Mouse (Mus musculus) limb, embryonic 14.5 days (tissue): ENCODE measurements around the gene Ddx41. TPM values are rescaled to one million over a fixed set of nuclear protein-coding genes. Genes with fewer than 3 reads are reported as not detected.

Experiments
- ATAC-seq: fragments of 200-750 bp; cut with Nextera tagmentation; 2 replicates; pipeline ENCODE4 v1.8.0; 2017; ENCODE audit warnings: low read depth, moderate number of reproducible peaks, moderate TSS enrichment; ENCODE audit not compliant: low FRiP score
- DNase-seq: peaks from one replicate; pipeline ENCODE4 v3.0.0-alpha.2; 2015; ENCODE audit warnings: low spot score
- H3K27ac ChIP-seq: fragments of 300-500 bp; sonication (generic); replicated peaks from 2 replicates; pipeline ENCODE4 v1.5.1; 2014; ENCODE audit warnings: low read depth, mild to moderate bottlenecking, low read length, moderate library complexity, mixed read lengths
- H3K27me3 ChIP-seq: fragments of 300-500 bp; sonication (generic); 2 replicates; pipeline ENCODE4 v1.6.1; 2014; ENCODE audit warnings: low read length, mixed read lengths; ENCODE audit not compliant: control insufficient read depth, insufficient read depth
- H3K36me3 ChIP-seq: fragments of 300-500 bp; sonication (generic); 2 replicates; pipeline ENCODE4 v1.6.1; 2014; ENCODE audit warnings: mild to moderate bottlenecking, low read length, moderate library complexity, mixed read lengths; ENCODE audit not compliant: control insufficient read depth, insufficient read depth
- H3K4me1 ChIP-seq: fragments of 300-500 bp; sonication (generic); 2 replicates; pipeline ENCODE4 v1.6.1; 2014; ENCODE audit warnings: antibody characterized with exemption, low read length, mixed read lengths; ENCODE audit not compliant: control insufficient read depth, insufficient read depth
- H3K4me2 ChIP-seq: fragments of 300-500 bp; sonication (generic); replicated peaks from 2 replicates; pipeline ENCODE4 v1.6.1; 2014; ENCODE audit warnings: low read depth, mild to moderate bottlenecking, low read length, moderate library complexity; ENCODE audit not compliant: severe bottlenecking
- H3K4me3 ChIP-seq: fragments of 300-500 bp; sonication (generic); replicated peaks from 2 replicates; pipeline ENCODE4 v1.5.1; 2014; ENCODE audit warnings: low read length
- H3K9ac ChIP-seq: fragments of 300-500 bp; sonication (generic); 2 replicates; pipeline ENCODE4 v1.6.1; 2014; ENCODE audit warnings: mild to moderate bottlenecking, low read depth, low read length, moderate library complexity; ENCODE audit not compliant: severe bottlenecking
- H3K9me3 ChIP-seq: fragments of 300-500 bp; sonication (generic); 2 replicates; pipeline ENCODE4 v1.6.1; 2016; ENCODE audit warnings: low read length; ENCODE audit not compliant: control insufficient read depth
- POLR2A ChIP-seq: fragments of 200-500 bp; IDR thresholded peaks from 2 replicates; pipeline ENCODE4 v1.8.0; 2012; ENCODE audit warnings: inconsistent platforms, mild to moderate bottlenecking, moderate library complexity, borderline replicate concordance; ENCODE audit not compliant: insufficient read depth, insufficient read length; ENCODE audit errors: extremely low read depth
- WGBS: fragments of 180-500 bp; shearing (Covaris S2); extraction: QIAGEN DNeasy Blood & Tissue Kit; methylation state at CpG from one replicate; pipeline ENCODE4 v1.1.7; 2014; 5-methylcytosine and 5-hydroxymethylcytosine counted together
- polyA plus RNA-seq, 2 experiments: library from polyadenylated mRNA; depleted of rRNA in 1 of 2; stranded (reverse) in 1 of 2; unstranded in 1 of 2; fragments of >200 nt; fragmentation: Nextera tagmentation in 1 of 2; extraction: Ambion mirVana in 1 of 2; gene quantifications; 2 replicates each; pipeline versions ENCODE4 v1.2.1 to v1.2.3; 2012 to 2014

Ddx41 gene
- polyA plus RNA-seq, 2 experiments = 59.9 to 92.6 TPM

DNA sequence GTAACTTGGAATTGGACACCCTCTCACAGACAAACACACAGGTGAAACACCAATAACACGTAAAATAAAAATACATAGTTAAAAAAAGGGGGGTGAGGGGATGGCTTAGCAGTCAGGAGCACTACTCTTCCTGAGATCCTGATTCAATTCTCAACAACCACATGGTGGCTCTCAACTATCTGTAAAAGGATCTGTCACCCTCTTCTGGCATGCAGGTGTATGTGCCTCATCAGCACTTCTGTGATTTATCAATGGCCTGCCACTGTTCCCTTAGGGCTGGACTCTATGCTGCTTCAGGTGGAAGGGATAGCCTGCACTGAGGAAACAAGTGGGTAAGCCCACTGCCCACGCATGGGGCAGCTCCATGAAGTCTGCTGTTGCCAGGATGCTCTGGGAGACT is 4.5 kb upstream of the Ddx41 start:
- Histone ChIP-seq H3K4me3 (no peak overlapping the region), H3K9me3 (no peaks in the 10 kb centered on the region), H3K9ac (no peak overlapping the region), H3K27ac (no peak overlapping the region), H3K36me3 (peaks cover 85% of the 10 kb centered on the region), H3K4me2 (no peak overlapping the region), H3K4me1 (no peaks in the 10 kb centered on the region), H3K27me3 (no peaks in the 10 kb centered on the region)
- ATAC-seq (no peak), DNase-seq (no peak)
- TF ChIP-seq POLR2A = no peak
- WGBS = 88% methylated on average over 2 of the region's 2 CpGs

DNA sequence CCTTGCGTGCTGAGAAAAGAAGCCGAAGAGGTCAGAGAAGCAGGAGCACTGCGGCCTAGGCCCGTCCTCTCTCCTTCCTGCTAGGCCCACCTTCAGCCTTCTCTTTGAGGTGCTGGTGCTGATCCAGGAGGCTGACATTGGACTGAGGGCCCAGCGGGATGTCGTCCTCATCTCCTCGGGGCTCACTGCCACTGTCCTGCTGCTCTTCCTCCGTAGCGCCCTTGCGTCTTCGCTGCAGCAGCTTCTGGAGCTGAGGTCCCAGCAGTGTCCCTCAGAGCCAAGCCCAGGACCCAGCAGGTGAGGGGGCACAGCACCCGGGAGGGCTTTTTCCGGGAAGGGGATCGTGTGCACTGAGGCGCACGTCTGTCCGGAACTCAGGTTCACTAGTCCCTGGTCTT is 663 bp downstream of the Ddx41 start:
- no peaks in the 10 kb centered on the region for H3K9me3 ChIP-seq
- H3K4me2 ChIP-seq = peak overlapping the region; percentile 63
- 17% methylated on average over 17 of the region's 17 CpGs for WGBS
- no peak overlapping the region for H3K27ac ChIP-seq
- ATAC-seq = no peak
- H3K27me3 ChIP-seq = no peaks in the 10 kb centered on the region
- no peak for TF ChIP-seq POLR2A
- H3K36me3 ChIP-seq = peaks cover 76% of the 10 kb centered on the region
- peak overlapping the region; percentile 72 for H3K9ac ChIP-seq
- peak overlapping the region; percentile 88 for H3K4me3 ChIP-seq
- peaks cover 6% of the 10 kb centered on the region; the same call in 1 of the 2 replicates for H3K4me1 ChIP-seq
- DNase-seq = no peak

DNA sequence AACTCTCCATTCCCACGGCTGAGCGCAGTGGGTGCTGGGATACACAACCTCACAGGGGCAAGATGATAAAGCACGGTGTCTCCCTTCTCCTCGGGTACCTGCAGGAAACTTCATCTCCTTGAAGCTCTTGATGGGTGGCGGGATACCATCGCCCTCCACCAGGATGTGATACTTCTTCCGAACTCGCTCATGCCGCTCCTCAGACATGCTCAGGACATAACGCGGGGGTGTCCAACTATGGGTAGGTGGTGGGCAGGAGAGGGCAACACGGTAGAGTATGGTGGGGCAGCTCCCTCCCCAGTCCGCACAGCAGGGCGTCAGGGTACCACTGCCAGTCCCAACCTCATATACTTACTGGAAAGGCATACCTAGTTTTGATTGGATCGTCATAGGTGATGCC is 1.3 kb downstream of the Ddx41 start:
- Histone ChIP-seq H3K27me3 (no peaks in the 10 kb centered on the region), H3K27ac (no peak overlapping the region), H3K9me3 (no peaks in the 10 kb centered on the region), H3K4me2 (peak overlapping the region; percentile 63), H3K4me3 (peak overlapping the region; percentile 88), H3K4me1 (peaks cover 6% of the 10 kb centered on the region; the same call in 1 of the 2 replicates), H3K9ac (0 out of 2 replicates have a peak overlapping the region, but pooled peaks have one; percentile 72), H3K36me3 (peaks cover 76% of the 10 kb centered on the region)
- 92% methylated on average over 15 of the region's 15 CpGs for WGBS
- TF ChIP-seq POLR2A = no peak
- ATAC-seq = no peak
- no peak for DNase-seq

DNA sequence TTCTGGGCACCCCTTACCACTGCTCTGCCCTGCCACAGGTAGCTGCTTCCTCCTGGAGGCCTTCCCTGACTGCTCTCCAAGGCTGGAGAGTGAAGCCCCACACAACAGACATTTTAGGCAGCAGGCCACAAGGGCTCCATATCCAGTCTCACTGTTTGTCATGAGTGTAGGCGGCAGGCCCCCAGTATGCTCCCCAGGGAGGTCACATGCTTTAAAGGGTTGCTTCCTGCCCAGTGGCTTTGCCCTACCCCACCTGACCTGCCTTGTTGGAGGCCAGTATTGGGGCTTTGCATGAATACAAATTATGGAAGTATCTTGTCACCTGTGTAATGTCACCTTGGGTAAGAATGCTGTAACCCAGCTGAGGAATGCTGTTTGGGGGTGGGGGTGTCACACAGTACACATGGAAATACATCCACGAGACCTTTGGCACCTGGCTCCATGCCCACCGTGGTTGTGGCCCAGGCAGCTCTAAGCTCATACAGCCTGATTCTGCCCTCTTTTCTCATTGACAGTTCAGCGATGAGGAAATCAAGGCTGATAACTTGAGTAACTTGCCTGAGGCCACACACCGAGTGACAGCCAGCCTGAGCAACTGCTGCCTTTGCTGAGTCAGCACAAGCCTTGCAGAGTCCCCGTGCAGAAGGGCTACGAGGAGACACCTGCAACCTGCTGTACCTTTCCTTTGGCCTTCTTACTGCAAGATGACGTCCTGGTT is 7.1 kb downstream of the Ddx41 start, which contains the start of gene Dok3:
Gene Dok3 (minus strand): TSS at position 99 of the 718 bp plus-strand sequence.
- no peaks in the 10 kb centered on the region for H3K27me3 ChIP-seq

DNA sequence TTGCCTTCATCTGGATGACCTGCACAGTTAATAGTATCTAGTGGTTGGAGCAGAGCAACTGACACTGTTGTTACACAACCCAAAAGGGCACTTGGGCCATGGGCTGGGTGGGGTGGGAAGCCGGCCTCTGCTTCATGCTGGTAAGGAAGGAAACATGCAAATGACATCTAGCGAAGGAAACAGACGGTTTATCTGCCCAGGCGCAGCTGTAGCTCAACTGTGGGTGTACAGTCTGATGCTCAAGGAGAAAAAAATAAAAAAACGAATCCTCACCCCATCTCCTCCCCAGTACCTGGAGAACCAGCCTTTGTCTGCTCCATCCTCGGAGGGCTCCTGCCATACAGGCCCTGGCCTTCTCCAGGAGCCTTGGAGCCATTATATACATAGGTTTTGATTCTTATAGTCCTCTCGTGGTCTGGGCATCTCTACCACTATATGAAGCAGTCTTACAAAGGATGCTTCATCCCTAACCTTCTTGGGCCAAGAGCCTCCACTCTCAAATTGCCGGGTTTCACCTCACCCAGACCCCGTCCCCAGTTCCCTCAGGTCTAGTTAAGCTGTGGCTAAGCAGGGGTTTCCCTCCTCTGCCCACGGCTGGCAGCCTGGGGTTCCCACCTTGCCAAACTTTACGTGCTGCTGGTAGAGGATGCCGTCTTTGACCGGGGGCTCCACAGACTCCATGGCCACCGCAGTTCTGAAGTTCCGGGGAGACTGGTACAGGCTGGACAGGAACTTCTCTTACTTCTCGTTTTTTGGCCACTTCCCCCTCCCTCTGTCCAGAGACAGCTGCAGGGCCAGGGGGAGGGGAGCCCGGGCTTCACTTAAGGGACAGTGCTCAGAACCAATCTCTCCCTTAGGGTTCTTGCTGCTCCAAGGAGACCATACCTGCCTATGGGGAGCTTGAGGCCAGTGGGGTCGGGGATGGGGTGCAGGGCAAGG is 8.4 kb downstream of the Ddx41 start:
- TF ChIP-seq POLR2A = no peak
- Histone ChIP-seq H3K27ac (0 out of 2 replicates have a peak overlapping the region, but pooled peaks have one; percentile 9), H3K4me3 (no peak overlapping the region), H3K9ac (no peak overlapping the region), H3K36me3 (peaks cover 37% of the 10 kb centered on the region), H3K9me3 (no peaks in the 10 kb centered on the region), H3K4me1 (no peaks in the 10 kb centered on the region), H3K27me3 (no peaks in the 10 kb centered on the region), H3K4me2 (no peak overlapping the region)
- ATAC-seq (no peak), DNase-seq (no peak)
- 79% methylated on average over 18 of the region's 18 CpGs for WGBS

More for the DNA sequence above, 7.1 kb downstream of the Ddx41 start, which contains the start of gene Dok3:
- Histone ChIP-seq H3K36me3 (peaks cover 50% of the 10 kb centered on the region), H3K4me2 (no peak within 1 kb of the TSS), H3K9me3 (no peaks in the 10 kb centered on the region), H3K9ac (no peak within 1 kb of the TSS), H3K27ac (0 out of 2 replicates have a peak within 1 kb of the TSS, but pooled peaks have one; percentile 9), H3K4me1 (no peaks in the 10 kb centered on the region), H3K4me3 (no peak within 1 kb of the TSS)
- WGBS = 78% methylated on average over 8 of the region's 8 CpGs
- DNase-seq (no peak), ATAC-seq (no peak)
- TF ChIP-seq POLR2A = no peak
